Mouse (Mus musculus): ENCODE data around the gene Sh3glb1. TPM values are rescaled to one million over a fixed set of nuclear protein-coding genes. Genes with fewer than 3 reads are reported as not detected.

The Sh3glb1 gene
- polyA plus RNA-seq, 1 experiment from 2014 or later, result 121 TPM

Other genes with a start within 250 kb of the Sh3glb1 start
- 10.1 and 13.5 TPM in 2 replicates for gene Hs2st1, start 150.2 kb downstream of the Sh3glb1 start, polyA plus RNA-seq (2015; fragmentation: Nextera tagmentation; extraction: Ambion mirVana)
- gene Selenof, start 150.0 kb downstream of the Sh3glb1 start, polyA plus RNA-seq (2015; fragmentation: Nextera tagmentation; extraction: Ambion mirVana), result 689 and 692 TPM in 2 replicates
- 0.94 and 0.97 TPM in 2 replicates for gene Clca3a1, start 40.6 kb upstream of the Sh3glb1 start, polyA plus RNA-seq (2015; fragmentation: Nextera tagmentation; extraction: Ambion mirVana)
- 0.45 and 0.55 TPM in 2 replicates for gene Clca3a2, start 99.2 kb upstream of the Sh3glb1 start, polyA plus RNA-seq (2015; fragmentation: Nextera tagmentation; extraction: Ambion mirVana)
- gene Clca3b, start 129.0 kb upstream of the Sh3glb1 start, polyA plus RNA-seq (2015; fragmentation: Nextera tagmentation; extraction: Ambion mirVana), result not detected in 2 replicates
- gene Clca4b, start 212.2 kb upstream of the Sh3glb1 start, polyA plus RNA-seq (2015; fragmentation: Nextera tagmentation; extraction: Ambion mirVana), result not detected in 2 replicates